Mouse (Mus musculus) small intestine, adult 2 months (tissue): ENCODE results near the gene Ptprd.

Source experiments
- CTCF ChIP-seq: fragments of 200-500 bp; IDR thresholded peaks from 2 replicates; pipeline ENCODE4 v1.5.1; 2012; ENCODE audit warnings: low read depth, mild to moderate bottlenecking, control low read depth, inconsistent platforms, low read length, moderate library complexity, mixed read lengths; ENCODE audit not compliant: insufficient replicate concordance, insufficient read length; ENCODE audit errors: extremely low read depth
- POLR2A ChIP-seq: fragments of 200-500 bp; IDR thresholded peaks from 2 replicates; pipeline ENCODE4 v1.6.1; 2012; ENCODE audit warnings: low read depth, mild to moderate bottlenecking, control low read depth, inconsistent platforms, low read length, moderate library complexity

DNA sequence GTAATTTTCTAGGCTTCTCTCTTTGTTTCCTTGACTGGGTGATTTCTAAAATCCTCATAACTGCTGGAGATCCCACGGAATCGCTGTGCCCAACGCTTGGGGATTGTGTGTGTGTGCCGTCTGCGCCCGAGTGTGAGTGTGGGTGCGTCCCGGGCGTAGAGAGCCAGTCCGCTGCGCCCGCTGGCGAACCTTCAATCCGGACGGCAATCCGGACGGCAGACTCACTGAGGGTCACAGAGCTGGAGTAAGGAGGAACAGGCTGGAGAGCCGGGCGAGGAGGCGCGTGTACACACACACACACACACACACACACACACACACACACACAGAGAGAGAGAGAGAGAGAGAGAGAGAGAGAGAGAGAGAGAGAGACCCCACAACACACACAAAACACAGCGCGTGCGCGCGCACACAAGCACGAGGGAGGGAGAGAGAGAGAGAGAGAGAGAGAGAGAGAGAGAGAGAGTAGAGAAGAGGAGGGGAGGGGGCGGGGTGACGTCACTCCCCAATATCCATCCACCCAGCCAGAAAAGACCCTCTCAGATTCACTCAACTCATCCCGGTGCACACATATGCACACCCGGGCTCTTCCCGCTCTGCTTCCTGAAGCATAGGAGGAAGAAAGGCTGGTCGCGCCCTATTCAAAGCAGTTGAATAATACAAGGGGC lies 1761.3 kb downstream of the Ptprd start:
- TF ChIP-seq CTCF (no peak), POLR2A (no peak)
